Mouse (Mus musculus) urinary bladder, postnatal 10 days (tissue): ENCODE data around the gene AL732309.1.
A peak's percentile ranks its signal among the peaks of the same experiment; 100 is the strongest.

Experiments
- DNase-seq: peaks from one replicate; pipeline ENCODE4 v3.0.0; 2022; ENCODE audit warnings: low spot score

AL732309.1 gene

GRCm38 (mm10) chr2:25246183-25247072, at the start of gene AL732309.1:
Gene AL732309.1 (minus strand): TSS chr2:25246863.
- no peak for DNase-seq

DNA sequence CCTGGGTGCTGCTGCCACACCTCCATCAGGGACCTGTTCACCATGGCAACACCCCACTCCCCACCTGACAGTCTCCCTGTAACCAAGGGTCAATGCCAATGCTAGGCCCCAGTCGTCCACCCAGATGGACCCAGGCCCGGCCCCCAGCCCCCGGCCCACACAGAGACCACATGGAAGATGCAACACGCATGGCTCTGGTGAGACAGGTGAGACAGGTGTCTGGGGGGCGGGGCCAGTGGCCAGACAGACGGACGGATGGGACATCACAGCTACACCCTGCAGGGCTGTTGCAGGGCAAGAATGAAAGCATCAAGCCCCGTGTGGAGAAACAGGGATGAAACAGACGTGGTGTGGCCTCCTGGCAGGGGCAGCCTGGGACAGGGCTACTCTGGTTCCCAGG, 47.0 kb upstream of the AL732309.1 start:
- DNase-seq = no peak

GRCm38 (mm10) chr2:25292856-25293255, 46.2 kb upstream of the AL732309.1 start:
- DNase-seq = no peak

DNA sequence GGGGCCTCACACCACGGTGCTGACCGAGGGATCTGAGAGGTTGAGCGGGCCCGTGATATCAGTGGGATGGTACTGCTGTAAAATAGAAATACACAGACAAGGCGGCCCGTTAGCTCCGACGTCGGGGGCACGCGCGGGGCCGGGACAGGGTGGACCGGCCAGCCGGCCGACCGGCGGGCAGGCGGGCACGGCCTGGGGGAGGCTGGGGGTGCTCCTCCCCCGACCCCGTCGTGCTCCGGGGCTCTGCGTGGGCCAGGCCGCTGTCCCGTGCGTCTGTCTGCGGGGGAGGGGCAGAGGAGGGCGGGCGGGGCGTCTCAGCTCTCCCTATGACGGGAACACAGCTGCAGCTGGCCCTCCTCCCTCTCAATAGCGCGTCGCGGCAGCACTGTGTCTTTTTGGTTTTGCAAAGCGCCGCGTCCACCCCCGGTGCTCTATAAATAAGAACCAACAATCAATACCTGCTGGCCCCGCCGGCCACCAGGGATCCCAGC, 45.4 kb upstream of the AL732309.1 start:
- no peak for DNase-seq

GRCm38 (mm10) chr2:25291184-25292053, 44.8 kb upstream of the AL732309.1 start:
- no peak for DNase-seq

GRCm38 (mm10) chr2:25290816-25291130, 44.1 kb upstream of the AL732309.1 start:
- no peak for DNase-seq

DNA sequence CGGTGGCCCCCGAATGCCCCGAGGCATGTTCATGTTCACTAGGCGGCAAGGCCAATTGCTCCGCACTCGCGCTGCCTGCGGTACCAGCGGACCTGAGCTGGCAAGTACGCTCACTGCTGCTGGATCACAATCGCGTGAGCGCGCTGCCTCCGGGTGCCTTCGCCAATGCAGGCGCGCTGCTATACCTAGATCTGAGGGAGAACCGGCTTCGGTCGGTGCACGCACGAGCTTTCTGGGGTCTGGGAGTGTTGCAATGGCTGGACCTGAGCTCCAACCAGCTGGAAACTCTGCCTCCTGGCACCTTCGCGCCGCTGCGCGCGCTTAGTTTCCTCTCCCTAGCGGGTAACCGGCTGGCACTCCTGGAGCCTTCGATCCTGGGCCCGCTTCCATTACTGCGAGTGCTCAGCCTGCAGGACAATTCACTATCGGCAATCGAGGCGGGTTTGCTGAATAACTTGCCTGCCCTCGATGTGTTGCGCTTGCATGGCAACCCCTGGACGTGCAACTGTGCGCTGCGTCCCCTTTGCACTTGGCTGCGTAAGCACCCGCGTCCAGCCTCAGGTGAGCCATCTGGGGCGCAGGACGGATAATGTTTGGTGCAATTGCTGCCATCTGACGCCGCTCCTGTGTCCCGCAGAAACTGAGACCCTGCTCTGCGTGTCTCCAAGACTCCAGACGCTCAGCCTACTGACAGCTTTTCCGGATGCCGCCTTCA, 43.6 kb upstream of the AL732309.1 start:
- DNase-seq = no peak

DNA sequence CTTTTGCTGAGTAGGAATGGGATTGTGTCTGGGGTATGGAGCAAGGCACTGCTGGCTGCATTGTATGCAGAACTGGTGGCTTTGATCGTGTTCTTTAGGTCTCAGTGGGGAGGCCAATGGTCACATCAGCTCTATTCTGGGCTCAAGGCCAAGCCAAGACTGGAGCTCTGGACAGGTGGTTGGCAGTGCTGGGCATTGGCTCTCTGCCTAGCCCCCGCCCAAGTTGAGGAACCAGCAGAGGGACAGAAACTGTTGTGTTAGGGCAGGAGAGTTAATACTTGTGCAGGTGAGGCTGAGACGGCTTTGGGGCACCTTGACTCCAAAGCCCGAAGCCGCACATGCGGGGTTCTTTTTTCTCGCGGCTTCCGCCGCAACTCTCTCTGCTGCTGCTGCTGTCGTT, 43.0 kb upstream of the AL732309.1 start, which contains the start of gene Lrrc26:
Lrrc26 (plus strand) TSS at position 265 of the 400 bp plus-strand sequence.
- DNase-seq = no peak

DNA sequence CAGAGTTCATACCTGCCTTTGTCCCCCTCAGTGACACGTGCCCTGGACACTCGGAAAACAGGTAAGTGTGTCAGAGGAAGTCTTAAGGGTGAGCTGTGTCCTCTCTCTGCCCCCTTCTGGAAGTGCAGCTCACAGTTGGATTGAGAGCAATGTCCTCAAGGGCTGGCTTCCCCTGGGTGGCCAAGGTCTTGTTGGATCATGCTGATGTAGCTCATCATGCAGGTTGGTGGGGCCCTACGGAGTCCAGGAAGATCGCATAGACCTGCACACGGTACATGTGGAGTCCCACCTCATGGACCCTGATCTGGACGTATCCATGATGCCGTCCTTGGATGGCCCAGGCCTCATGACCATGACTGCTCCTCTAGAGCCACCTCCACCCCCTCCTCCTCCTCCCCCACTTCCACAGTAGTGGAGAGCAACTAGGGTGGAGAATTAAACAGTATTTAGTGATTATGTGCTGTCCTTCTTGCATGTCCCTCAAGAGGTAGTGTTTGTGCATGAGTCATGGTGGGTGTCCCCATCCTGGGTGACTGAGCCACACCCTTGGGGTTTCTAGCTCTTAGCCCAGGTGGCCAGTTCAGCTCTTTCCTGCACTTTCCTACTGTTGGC, 42.2 kb upstream of the AL732309.1 start:
- DNase-seq = no peak

GRCm38 (mm10) chr2:25287927-25288649, 41.4 kb upstream of the AL732309.1 start, which contains the start of gene Tmem210:
Gene Tmem210 (plus strand): TSS chr2:25288145.
- no peak for DNase-seq

DNA sequence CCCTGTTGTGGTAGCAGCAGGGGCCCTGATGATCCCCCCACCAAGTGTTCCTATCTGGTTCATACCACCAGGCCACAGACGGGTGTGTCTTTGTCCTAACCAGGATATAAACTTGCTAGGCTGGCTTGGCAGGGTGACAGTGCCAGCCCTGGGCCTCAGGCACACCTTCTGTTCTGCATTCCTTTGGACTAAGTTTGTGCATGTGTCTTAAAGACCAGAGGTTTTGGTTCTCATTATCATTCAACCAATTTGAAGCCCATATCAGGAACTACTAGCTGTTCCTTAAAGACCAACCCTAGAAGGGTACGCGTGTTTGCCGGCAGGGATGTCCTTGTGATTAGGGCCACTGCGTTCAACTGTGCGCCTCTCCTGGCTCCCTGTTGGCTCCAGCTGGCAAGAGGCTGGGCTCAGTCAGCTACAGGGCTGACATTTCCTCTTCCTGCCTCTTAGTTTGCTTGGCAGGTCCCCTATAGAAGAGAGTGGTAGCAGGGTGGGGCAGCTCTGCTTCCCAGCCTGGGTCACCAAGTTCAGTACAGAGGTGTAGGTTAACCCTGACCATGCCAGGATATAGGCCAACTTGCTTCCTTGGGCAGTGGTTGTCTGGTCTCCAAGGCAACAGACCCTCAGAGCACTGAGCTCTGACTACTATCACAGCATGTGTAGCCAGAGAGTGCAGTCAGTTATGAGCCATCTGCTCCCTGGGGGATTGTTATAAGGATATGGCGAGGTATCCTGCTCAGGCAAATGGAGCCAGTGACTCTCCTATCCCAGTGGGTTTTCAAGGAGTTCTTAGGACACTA, 40.4 kb upstream of the AL732309.1 start:
- DNase-seq = no peak

- no peak for DNase-seq
Observed at GRCm38 (mm10) chr2:25286314-25286713, 39.7 kb upstream of the AL732309.1 start.

DNA sequence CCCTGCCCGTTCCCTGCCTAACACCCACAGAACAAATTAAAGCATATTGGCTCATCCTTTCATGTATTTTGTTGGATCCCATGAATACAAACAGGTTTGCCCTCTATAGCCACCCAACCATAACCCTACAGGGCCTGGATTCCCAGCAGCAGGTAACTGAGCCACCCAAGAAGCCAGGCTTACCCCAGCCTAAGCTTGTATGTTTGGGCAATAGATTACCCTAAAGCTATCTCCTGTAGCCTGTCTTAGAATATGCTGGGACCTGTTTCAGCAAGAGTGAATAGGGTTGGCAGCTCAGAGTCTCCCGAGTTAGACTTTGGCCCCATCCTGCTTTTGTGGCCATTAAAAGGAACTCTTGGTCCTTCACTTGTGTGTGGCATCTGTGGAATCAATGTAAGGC, 38.9 kb upstream of the AL732309.1 start:
- DNase-seq = no peak

GRCm38 (mm10) chr2:25278928-25279882, 32.5 kb upstream of the AL732309.1 start:
- DNase-seq = no peak

DNA sequence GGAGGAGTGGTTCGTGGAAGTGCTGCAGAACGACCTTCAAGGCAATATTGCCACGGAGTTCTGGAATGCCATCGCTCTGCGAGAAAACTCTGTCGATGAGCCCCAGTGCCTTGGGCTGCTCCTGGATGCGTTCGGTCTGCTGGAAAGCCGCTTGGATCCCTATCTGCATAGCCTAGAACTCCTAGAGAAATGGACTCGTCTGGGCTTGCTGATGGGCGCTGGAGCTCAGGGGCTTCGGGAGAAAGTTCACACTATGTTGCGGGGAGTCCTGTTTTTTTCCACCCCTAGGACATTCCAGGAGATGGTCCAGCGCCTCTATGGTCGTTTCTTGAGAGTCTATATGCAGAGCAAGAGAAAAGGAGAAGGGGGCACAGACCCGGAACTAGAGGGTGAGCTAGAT, 26.3 kb upstream of the AL732309.1 start:
- no peak for DNase-seq

DNA sequence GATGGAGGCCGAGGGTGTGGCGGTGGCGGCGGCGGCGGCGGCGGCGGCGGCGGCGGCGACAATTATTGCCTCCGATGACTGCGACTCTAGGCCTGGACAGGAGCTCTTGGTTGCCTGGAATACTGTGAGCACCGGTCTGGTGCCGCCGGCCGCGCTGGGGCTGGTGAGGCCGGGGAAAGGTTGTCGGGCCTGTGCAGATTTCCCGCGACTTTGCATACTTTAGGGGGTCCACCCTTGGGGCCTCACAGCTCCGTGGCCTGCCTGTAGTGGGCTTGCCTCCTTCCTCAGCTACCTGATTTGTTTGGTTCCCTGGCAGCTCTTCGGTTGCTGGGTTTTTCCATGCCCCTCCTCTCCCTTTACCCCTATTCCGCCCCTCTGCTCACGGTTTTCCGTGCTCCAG, 25.9 kb upstream of the AL732309.1 start:
- DNase-seq = no peak

DNA sequence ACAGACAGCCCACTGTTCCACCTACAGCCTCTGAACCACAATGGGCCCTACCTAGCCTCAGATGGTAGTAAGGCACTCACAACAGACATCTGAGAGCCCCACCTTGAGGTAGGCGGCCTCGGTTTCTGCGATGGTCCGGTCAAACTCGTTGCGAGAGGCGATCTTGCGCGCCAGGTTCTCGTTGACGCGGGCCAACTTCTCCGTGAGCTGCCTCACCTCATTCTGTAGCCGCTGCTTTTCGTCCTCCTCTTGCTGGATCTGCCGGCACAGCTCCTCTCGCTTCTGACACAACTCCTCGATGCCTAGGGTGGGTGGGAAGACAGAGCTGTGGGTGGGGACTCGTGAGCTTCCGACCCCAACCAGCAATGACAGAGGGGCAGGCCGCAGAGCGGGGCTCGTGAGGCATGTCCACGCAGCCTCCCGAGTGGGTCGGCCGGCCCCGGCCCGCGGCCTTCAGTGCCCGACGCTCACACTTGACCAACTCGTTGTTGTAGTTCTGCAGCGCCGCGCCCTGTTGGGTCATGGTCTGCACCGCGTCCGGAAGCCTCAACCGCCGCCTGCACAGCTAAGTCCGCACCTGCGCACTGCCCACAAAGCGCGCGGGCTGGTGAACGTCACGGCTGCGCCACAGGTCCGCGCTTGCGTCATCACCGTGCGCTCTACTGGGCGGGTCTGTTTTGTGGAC, 25.3 kb upstream of the AL732309.1 start, which contains the start of the genes Ssna1 and Anapc2:
Ssna1 (minus strand) TSS at position 612 of the 685 bp plus-strand sequence.
Anapc2 (plus strand) TSS at position 652 of the 685 bp plus-strand sequence.
- DNase-seq = peak; percentile 95

DNA sequence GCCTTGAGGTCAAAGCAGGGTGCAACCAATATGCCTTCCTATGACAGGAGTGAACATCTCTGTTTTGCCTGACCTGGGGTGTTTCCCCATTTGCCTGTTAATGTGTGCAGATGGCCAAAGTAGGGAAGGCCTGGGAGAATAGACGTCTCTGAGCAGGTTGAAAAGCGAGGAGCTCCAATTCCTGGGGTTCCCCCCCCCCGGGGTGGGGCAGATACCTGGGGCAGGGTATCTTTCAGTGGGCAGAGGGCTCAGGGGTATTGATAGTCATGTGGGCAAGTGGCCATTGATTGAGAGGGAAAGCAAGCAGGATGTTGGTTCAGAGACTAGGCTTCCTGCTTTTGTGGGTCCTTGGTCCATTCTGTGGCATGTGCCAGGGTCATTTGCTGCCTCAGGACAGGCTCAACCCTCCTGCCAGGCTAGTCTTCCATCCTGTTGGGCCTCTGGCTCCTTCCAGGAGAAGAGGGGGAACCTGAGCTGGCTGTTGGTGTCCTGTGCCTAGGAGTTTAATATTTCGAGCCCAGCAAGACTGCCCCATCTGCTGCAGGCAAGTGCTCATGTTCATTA, 21.2 kb upstream of the AL732309.1 start:
- no peak for DNase-seq
